Mouse (Mus musculus): ENCODE data around the gene Scgb2b7. TPM values are rescaled to one million over a fixed set of nuclear protein-coding genes. Genes with fewer than 3 reads are reported as not detected.
"Not testable (repeated sequence)": the region's sequence is repeated elsewhere in the genome, so short reads cannot be mapped to it uniquely, and the experiment has no call there.

The Scgb2b7 gene
- polyA plus RNA-seq (2011; ENCODE audit: insufficient read depth, insufficient read length, low replicate concordance, missing spikeins), result not detected in 2 replicates

DNA sequence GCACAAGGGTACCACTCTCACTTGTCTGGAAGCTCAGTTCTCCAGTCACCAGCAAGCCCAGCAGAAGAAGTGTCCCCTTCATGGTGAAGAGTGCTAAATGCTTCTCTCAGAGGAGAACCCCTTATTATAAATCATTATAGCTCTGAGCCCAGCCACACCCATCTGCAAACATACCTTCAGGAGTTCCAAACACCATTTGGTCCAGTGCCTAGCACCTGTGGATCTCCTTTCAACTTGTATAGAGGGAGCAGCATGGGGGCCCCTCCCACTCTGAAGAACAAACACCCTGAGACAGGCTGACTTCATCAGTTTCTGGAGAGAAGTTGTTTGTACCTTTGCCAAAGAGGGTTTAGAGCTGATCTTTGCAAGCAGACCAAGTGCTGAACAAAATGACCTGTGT, at the start of gene Scgb2b7:
Gene Scgb2b7 (minus strand): TSS at position 101 of the 400 bp plus-strand sequence.
- H3K4me3 ChIP-seq (replicated peaks; ENCODE audit: control insufficient read depth, low read depth, low read length); H3K4me1 ChIP-seq (ENCODE audit: control insufficient read depth, insufficient read depth, low read length); H3K27ac ChIP-seq (ENCODE audit: control insufficient read depth, insufficient read depth, low read depth, low read length, poor library complexity): not testable (repeated sequence)

DNA sequence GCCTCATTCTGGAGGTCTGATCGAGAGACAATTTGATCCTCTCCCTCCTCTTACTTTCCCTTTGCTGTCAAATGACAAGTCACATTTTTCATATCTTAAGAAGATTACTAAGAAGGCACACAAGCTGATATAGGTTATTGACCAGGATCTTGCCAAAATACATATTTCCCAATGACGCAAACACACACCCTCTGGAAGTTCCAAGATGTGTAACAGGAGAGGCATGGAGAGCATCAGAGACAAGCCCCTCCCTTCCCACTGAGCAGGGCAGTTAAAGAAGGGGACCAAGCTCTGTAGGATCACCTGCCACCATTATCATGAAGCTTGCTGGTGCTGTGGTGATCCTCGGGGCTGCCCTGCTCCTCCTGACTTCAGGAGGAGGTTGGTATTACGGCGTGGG, 6.8 kb upstream of the Scgb2b7 start, which contains the start of gene Scgb1b7:
Gene Scgb1b7 (plus strand): TSS at position 301 of the 400 bp plus-strand sequence.
- 87% methylated on average over 4 of the region's 5 CpGs for WGBS
- H3K27ac ChIP-seq (ENCODE audit: control insufficient read depth, insufficient read depth, low read depth, low read length, poor library complexity); H3K4me3 ChIP-seq (replicated peaks; ENCODE audit: control insufficient read depth, low read depth, low read length); H3K4me1 ChIP-seq (ENCODE audit: control insufficient read depth, insufficient read depth, low read length): not testable (repeated sequence)

Other genes with a start within 250 kb of the Scgb2b7 start
- gene Scgb1b7, start 6.9 kb upstream of the Scgb2b7 start, polyA plus RNA-seq (2011; ENCODE audit: insufficient read depth, insufficient read length, low replicate concordance, missing spikeins), result not detected in 2 replicates